Mouse (Mus musculus) hindbrain, embryonic 16.5 days (tissue): ENCODE data around the gene Cux2. TPM values are rescaled to one million over a fixed set of nuclear protein-coding genes. Genes with fewer than 3 reads are reported as not detected.

Experiments
- ATAC-seq: fragments of 200-750 bp; cut with Nextera tagmentation; 2 replicates; pipeline ENCODE4 v1.8.0; 2017; ENCODE audit warnings: moderate TSS enrichment, moderate library complexity
- H3K27ac ChIP-seq: fragments of 300-500 bp; sonication (generic); 2 replicates; pipeline ENCODE4 v1.5.1; 2014; ENCODE audit warnings: low read depth, mild to moderate bottlenecking, control low read depth, low read length, moderate library complexity
- H3K27me3 ChIP-seq: fragments of 300-500 bp; sonication (generic); replicated peaks from 2 replicates; pipeline ENCODE4 v1.6.1; 2014; ENCODE audit warnings: low read length; ENCODE audit not compliant: control insufficient read depth, insufficient read depth
- H3K36me3 ChIP-seq: fragments of 300-500 bp; sonication (generic); 2 replicates; pipeline ENCODE4 v1.6.1; 2014; ENCODE audit warnings: mild to moderate bottlenecking, low read length, moderate library complexity, mixed read lengths; ENCODE audit not compliant: control insufficient read depth, insufficient read depth
- H3K4me1 ChIP-seq: fragments of 300-500 bp; sonication (generic); 2 replicates; pipeline ENCODE4 v1.6.1; 2014; ENCODE audit warnings: low read depth, low read length; ENCODE audit not compliant: control insufficient read depth, insufficient read depth
- H3K4me2 ChIP-seq: fragments of 300-500 bp; sonication (generic); 2 replicates; pipeline ENCODE4 v1.6.1; 2014; ENCODE audit warnings: mild to moderate bottlenecking, low read length, control low read depth, moderate library complexity
- H3K4me3 ChIP-seq: fragments of 300-500 bp; sonication (generic); 2 replicates; pipeline ENCODE4 v1.5.1; 2014; ENCODE audit warnings: mild to moderate bottlenecking, low read length, control low read depth, moderate library complexity
- H3K9ac ChIP-seq: fragments of 300-500 bp; sonication (generic); 2 replicates; pipeline ENCODE4 v1.6.1; 2014; ENCODE audit warnings: low read depth, mild to moderate bottlenecking, control low read depth, low read length, moderate library complexity
- H3K9me3 ChIP-seq: fragments of 300-500 bp; sonication (generic); 2 replicates; pipeline ENCODE4 v1.6.1; 2014; ENCODE audit warnings: mild to moderate bottlenecking, low read length, moderate library complexity; ENCODE audit not compliant: control insufficient read depth
- WGBS: fragments of 180-500 bp; shearing (Covaris S2); extraction: QIAGEN DNeasy Blood & Tissue Kit; methylation state at CpG from one replicate; pipeline ENCODE4 v1.1.7; 2014; 5-methylcytosine and 5-hydroxymethylcytosine counted together
- polyA plus RNA-seq: library from polyadenylated mRNA; unstranded; fragments of >200 nt; fragmentation: Nextera tagmentation; extraction: Ambion mirVana; gene quantifications from 2 replicates; pipeline ENCODE4 v1.2.1, GENCODE M21; 2015

The Cux2 gene
- polyA plus RNA-seq, 1 experiment from 2014 or later: 16.7 TPM

- no peak for ATAC-seq
- Histone ChIP-seq H3K27me3 (no peaks in the 10 kb centered on the region; the same call in 1 of the 2 replicates), H3K9ac (peak overlapping the region; percentile 47), H3K4me2 (no peak overlapping the region), H3K27ac (0 out of 2 replicates have a peak overlapping the region, but pooled peaks have one; percentile 9), H3K9me3 (no peaks in the 10 kb centered on the region), H3K4me1 (peaks cover 23% of the 10 kb centered on the region), H3K36me3 (no peaks in the 10 kb centered on the region), H3K4me3 (no peak overlapping the region)
- WGBS: 21% methylated on average over 18 of the region's 18 CpGs
These were observed 111.6 kb downstream of the Cux2 start for GRCm38 (mm10) chr5:121938065-121938849.

- Histone ChIP-seq H3K9me3 (no peaks in the 10 kb centered on the region), H3K4me2 (no peak overlapping the region), H3K27me3 (no peaks in the 10 kb centered on the region; the same call in 1 of the 2 replicates), H3K4me1 (peaks cover 30% of the 10 kb centered on the region), H3K27ac (0 out of 2 replicates have a peak overlapping the region, but pooled peaks have one; percentile 12), H3K4me3 (no peak overlapping the region), H3K36me3 (no peaks in the 10 kb centered on the region), H3K9ac (no peak overlapping the region)
- 42% methylated on average over 9 of the region's 9 CpGs for WGBS
- ATAC-seq: peak; percentile 27; the same call in 1 of the 2 replicates
These were observed 119.6 kb downstream of the Cux2 start for GRCm38 (mm10) chr5:121930261-121930660.

- H3K27ac ChIP-seq: no peak overlapping the region
- no peak overlapping the region for H3K4me2 ChIP-seq
These were observed 121.4 kb downstream of the Cux2 start for GRCm38 (mm10) chr5:121928362-121929000.

DNA sequence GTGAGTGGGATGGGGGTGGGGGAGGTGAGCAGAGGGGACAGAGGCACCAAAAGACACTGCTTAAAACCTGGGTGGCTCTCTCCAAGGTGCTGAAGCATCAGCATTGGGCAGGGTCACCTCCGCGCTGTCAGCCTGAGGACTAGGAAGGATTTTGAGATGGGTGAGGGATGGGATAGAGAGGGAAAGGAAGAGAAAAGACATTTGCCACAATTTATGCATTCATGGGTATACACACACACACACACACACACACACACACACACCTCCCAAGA lies 123.4 kb downstream of the Cux2 start:
- Histone ChIP-seq H3K9me3 (no peaks in the 10 kb centered on the region), H3K27ac (no peak overlapping the region), H3K4me1 (peaks cover 33% of the 10 kb centered on the region), H3K27me3 (no peaks in the 10 kb centered on the region; the same call in 1 of the 2 replicates), H3K9ac (no peak overlapping the region), H3K4me2 (no peak overlapping the region), H3K4me3 (no peak overlapping the region), H3K36me3 (no peaks in the 10 kb centered on the region)
- 18% methylated on average over 2 of the region's 2 CpGs for WGBS
- ATAC-seq: no peak

More at GRCm38 (mm10) chr5:121928362-121929000, 121.4 kb downstream of the Cux2 start:
- Histone ChIP-seq H3K27me3 (no peaks in the 10 kb centered on the region; the same call in 1 of the 2 replicates), H3K4me3 (no peak overlapping the region), H3K4me1 (peaks cover 33% of the 10 kb centered on the region), H3K9me3 (no peaks in the 10 kb centered on the region), H3K36me3 (no peaks in the 10 kb centered on the region), H3K9ac (no peak overlapping the region)
- no peak for ATAC-seq
- 25% methylated on average over 17 of the region's 17 CpGs for WGBS

DNA sequence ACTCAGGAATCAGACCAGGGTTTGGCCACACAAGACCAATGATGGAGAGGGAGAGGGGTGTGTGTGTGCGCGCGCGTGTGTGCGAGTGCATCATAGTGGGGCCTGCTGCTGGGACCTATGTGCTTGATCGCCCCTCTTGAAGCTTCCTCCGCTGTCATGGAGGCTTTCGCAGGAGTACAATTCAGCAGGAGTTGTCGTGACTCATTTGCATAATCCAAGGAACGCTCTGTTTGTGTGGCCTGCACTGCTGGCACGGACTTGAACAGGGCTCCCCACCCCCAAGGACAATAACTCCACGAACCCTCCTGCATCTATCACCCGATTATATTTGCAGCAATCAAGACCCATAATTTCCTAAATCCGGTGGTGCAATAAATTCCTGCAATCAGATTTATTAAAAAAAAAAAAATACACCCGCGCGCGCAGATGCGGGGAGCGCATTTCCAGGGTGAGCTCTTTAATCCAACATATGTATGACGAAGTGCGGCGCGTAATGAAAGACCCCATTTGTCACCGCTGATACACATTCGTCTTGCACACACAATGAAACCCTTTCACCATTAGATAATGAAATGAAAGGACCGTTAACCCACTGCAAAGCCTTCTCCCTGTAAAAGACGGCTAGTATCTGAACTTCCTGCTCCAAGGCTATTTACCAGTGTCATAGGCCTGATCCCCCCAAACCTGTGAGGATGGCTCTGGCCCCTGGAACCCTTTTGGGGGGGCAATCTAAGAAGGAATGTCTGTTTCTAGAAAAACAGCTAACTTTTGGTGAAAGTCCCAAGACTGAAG lies 124.0 kb downstream of the Cux2 start:
- no peak for ATAC-seq
- H3K4me2 ChIP-seq: peak overlapping the region; percentile 46
- H3K27ac ChIP-seq: peak overlapping the region; percentile 45; the same call in 1 of the 2 replicates
- H3K36me3 ChIP-seq: no peaks in the 10 kb centered on the region
- H3K27me3 ChIP-seq: no peaks in the 10 kb centered on the region; the same call in 1 of the 2 replicates
- WGBS: 19% methylated on average over 28 of the region's 28 CpGs
- H3K4me3 ChIP-seq: peak overlapping the region; percentile 14; the same call in 1 of the 2 replicates
- H3K4me1 ChIP-seq: peaks cover 33% of the 10 kb centered on the region
- peak overlapping the region; percentile 9; the same call in 1 of the 2 replicates for H3K9ac ChIP-seq
- H3K9me3 ChIP-seq: no peaks in the 10 kb centered on the region

GRCm38 (mm10) chr5:121925291-121925690 lies 124.6 kb downstream of the Cux2 start:
- H3K4me1 ChIP-seq: peaks cover 31% of the 10 kb centered on the region
- H3K4me2 ChIP-seq: peak overlapping the region; percentile 46
- H3K36me3 ChIP-seq: no peaks in the 10 kb centered on the region
- peak overlapping the region; percentile 9; the same call in 1 of the 2 replicates for H3K9ac ChIP-seq
- no peaks in the 10 kb centered on the region for H3K27me3 ChIP-seq
- H3K27ac ChIP-seq: peak overlapping the region; percentile 45; the same call in 1 of the 2 replicates
- no peak for ATAC-seq
- WGBS: 7% methylated on average over 23 of the region's 23 CpGs
- peak overlapping the region; percentile 14; the same call in 1 of the 2 replicates for H3K4me3 ChIP-seq
- no peaks in the 10 kb centered on the region for H3K9me3 ChIP-seq

GRCm38 (mm10) chr5:121924423-121924822 lies 125.5 kb downstream of the Cux2 start:
- Histone ChIP-seq H3K9ac (no peak overlapping the region), H3K4me1 (peaks cover 26% of the 10 kb centered on the region), H3K9me3 (no peaks in the 10 kb centered on the region), H3K4me2 (no peak overlapping the region), H3K36me3 (no peaks in the 10 kb centered on the region), H3K27ac (no peak overlapping the region), H3K4me3 (no peak overlapping the region), H3K27me3 (no peaks in the 10 kb centered on the region)
- ATAC-seq: no peak
- WGBS: 11% methylated on average over 9 of the region's 9 CpGs

DNA sequence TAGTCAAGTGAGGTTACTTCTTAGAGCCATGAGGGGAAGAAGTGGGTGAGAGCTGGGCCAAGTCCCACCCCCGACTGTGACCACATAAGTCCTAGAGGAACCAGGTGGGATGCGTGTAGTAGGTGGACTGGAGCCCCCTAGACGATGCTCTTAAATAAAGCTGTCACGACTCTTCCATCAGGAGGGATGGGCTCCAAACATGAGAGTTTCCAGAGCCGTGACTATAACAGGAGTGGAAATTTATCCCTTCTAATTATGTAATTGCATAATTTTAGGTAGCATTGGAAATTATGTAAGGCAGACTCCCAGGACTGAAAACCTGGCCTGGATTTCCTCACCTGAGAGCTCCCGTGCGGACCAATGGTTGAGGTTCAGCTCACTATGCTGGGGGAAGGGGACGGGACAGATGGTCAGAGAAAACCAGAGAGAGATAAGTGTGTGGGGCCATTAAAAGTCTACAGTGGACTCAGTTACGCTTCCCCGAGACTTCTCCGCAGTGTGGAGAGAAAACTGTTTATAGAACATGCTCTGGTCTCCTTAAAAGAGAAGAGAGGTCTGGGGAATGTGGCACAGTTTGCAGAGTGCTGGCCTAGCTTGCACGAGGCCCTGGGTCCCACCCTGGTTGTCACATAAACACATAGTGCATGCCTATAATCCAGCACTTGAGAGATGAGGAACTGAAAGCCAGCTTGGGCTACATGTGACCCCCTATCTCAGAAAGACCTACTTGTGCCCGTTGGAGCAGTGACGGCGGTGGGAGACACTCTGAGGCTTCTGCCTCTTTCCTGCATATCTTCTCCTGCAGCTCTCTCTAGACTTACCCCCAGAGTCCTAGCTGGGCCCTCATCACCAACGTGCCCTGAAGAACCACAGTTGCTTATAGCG lies 126.7 kb downstream of the Cux2 start:
- Histone ChIP-seq H3K27ac (no peak overlapping the region), H3K9me3 (no peaks in the 10 kb centered on the region), H3K27me3 (no peaks in the 10 kb centered on the region), H3K4me1 (peaks cover 22% of the 10 kb centered on the region), H3K4me3 (no peak overlapping the region), H3K4me2 (no peak overlapping the region), H3K36me3 (no peaks in the 10 kb centered on the region), H3K9ac (no peak overlapping the region)
- WGBS: 82% methylated on average over 17 of the region's 17 CpGs
- ATAC-seq: no peak
